Mouse (Mus musculus): ENCODE results near the gene Fpr1.

DNA sequence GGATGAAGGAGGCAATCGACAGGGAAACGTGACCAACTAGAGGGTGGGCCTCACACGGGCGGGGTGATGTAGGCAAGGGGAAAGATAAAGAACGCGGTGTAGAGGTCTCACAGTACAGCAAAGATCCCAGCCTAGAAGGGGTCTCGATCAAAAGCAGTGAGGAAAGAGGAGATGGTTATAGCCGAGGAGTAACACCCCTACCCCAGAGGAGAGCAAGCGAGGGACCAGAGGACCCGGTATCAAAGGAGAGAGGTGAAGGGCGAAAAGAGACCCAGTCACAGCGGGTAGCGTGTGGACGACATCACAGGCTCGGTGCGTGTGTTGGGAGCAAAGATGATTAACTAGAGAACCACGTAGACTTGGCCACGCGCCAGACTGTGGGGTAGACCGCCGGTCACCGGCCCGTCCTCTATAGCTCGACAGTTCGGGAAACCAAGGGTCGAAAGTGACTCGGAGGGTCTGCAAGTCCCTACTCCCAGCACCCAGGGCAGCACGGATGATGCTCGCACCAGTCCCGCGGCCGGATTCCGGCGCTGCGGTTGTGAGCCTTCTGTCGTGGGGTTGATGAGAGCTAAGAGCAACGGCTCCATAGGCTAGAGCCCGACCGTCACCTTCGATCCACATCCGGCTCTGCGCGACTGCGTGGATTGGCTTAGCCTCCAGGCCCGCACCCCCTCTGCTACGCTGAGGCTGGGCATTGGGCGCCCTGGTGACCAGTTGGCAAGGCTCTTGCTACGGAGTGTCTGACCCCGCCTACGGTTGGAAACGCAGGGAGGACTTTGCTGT is 26.1 kb upstream of the Fpr1 start:
- TF ChIP-seq CTCF (IDR thresholded peaks at IDR 0.05; ENCODE audit: insufficient read depth, low read depth, low read length) (no peak), POLR2A (IDR thresholded peaks at IDR 0.05; ENCODE audit: insufficient read depth, low read depth, low read length) (peak; percentile 74)
